Mouse (Mus musculus) Patski (cell line): ENCODE data around the gene Rxra. TPM values are rescaled to one million over a fixed set of nuclear protein-coding genes. Genes with fewer than 3 reads are reported as not detected.

Source experiments
- ATAC-seq: fragments of 100-300 bp; one replicate; pipeline ENCODE4 v1.8.0; 2021
- CTCF ChIA-PET: fragments of 350-600 bp; sonication (Branson Sonifier 250); formaldehyde crosslinking; loops from one replicate; lab custom pipeline; 2022; ENCODE audit warnings: inconsistent platforms; lab: Charles Lee
- POLR2A ChIA-PET: fragments of 350-600 bp; sonication (Branson Sonifier 250); formaldehyde crosslinking; loops from one replicate; lab custom pipeline; 2022; ENCODE audit warnings: antibody characterized with exemption, inconsistent platforms; lab: Charles Lee
- DNase-seq: peaks from one replicate; pipeline ENCODE4 v3.0.0-alpha.2; 2011; ENCODE audit warnings: low read depth, low spot score
- H3K27me3 ChIP-seq: fragments of 371-371 bp; one replicate; pipeline ENCODE4 v1.5.1; 2021
- CTCF ChIP-seq: fragments of 100-300 bp; IDR thresholded peaks from one replicate; pipeline ENCODE4 v1.5.1; 2021
- in situ Hi-C: fragments of 300-500 bp; cut with MboI; formaldehyde crosslinking; loops from 3 replicates; pipeline ENCODE4 v1.11.1; 2018; ENCODE audit warnings: low pct_unique_long_range_greater_than_20kb, mixed read lengths
- polyA plus RNA-seq: library from polyadenylated mRNA; unstranded; gene quantifications from one replicate; pipeline ENCODE4 v1.2.3, GENCODE M21; 2021

The Rxra gene
- polyA plus RNA-seq, 1 experiment from 2014 or later = 31.1 TPM

GRCm38 (mm10) chr2:27670746-27671145 is 5.5 kb upstream of the Rxra start:
- ChIA-PET POLR2A (no interaction called here), CTCF (no interaction called here)
- ATAC-seq = no peak
- in situ Hi-C loops = loop anchor here (10.0 kb wide), 1 partner anchor 116 kb away; no protein-coding TSS in a partner anchor
- DNase-seq = no peak
- no peaks in the 10 kb centered on the region for H3K27me3 ChIP-seq
- TF ChIP-seq CTCF = no peak

- in situ Hi-C loops = loop anchor here (10.0 kb wide), 1 partner anchor 117 kb away; no protein-coding TSS in a partner anchor
- ChIA-PET POLR2A (no interaction called here), CTCF (no interaction called here)
- peak; percentile 49 for ATAC-seq
- TF ChIP-seq CTCF = no peak
- DNase-seq = no peak
- no peaks in the 10 kb centered on the region for H3K27me3 ChIP-seq
Measured at GRCm38 (mm10) chr2:27671633-27672091, 4.6 kb upstream of the Rxra start.

- POLR2A ChIA-PET = no interaction called here
- H3K27me3 ChIP-seq = no peaks in the 10 kb centered on the region
- CTCF ChIA-PET = interaction anchor here (1.2 kb wide), 1 partner anchor 9 kb away, joined by 3 read pairs; no protein-coding TSS in a partner anchor
- ATAC-seq = peak; percentile 50
- DNase-seq = no peak
- TF ChIP-seq CTCF = no peak
- in situ Hi-C loops = loop anchor here (10.0 kb wide), 1 partner anchor 122 kb away; no protein-coding TSS in a partner anchor
Measured at GRCm38 (mm10) chr2:27676478-27677325, 462 bp downstream of the Rxra start.

DNA sequence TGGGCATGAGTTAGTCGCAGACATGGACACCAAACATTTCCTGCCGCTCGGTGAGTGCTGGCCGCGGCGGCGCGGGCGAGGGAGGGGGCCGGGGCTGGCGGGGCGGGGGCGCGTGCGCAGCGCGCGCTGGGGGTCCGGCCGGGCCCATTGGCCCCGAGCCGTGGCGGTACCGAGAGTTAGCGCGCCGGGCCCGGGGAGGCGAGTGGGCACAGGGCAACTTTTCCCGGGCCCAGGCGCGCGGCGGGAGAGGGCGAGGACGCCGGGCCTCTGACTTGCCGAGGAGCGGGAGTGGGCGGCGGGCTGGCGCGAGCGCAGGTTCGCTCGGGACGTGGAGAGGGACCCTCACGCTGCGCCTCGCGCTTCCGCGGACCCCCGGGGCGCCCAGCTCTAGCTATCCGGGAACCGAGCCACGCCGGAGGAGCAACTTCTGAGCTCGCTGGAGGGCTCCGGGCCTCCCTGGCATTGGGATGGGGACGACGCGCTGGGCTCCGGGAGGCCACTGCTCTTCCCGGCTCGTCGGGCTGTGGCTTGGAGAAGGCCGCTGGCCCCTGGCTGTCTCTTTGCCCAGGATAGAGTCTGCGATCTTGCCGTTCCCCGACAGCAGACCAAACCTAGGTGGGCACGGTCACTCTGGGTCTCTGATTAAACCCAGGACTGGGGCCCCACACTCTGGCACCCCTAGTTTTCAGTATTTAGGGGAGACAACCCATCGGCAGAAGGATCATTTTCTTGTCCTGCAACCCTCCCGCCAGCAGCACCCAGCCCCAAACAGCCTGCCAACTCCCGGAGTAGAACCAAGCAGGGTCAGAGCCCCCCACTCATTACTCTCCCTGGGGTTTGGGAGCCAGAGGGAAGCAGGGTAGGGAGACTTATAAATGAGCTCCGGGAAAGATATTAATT is 1.4 kb downstream of the Rxra start:
- CTCF ChIA-PET = interaction anchor here (1.1 to 1.4 kb wide), 3 partner anchors 14 to 85 kb away, joined by 3 to 4 read pairs (median 3); no protein-coding TSS in a partner anchor
- peak; percentile 10 for ATAC-seq
- no peaks in the 10 kb centered on the region for H3K27me3 ChIP-seq
- no peak for DNase-seq
- no peak for TF ChIP-seq CTCF
- POLR2A ChIA-PET = interaction anchor here (0.9 to 1.5 kb wide), 2 partner anchors 23 to 70 kb away, joined by 3 to 4 read pairs; no protein-coding TSS in a partner anchor
- in situ Hi-C loops = loop anchor here (10.0 kb wide), 1 partner anchor 123 kb away; no protein-coding TSS in a partner anchor

DNA sequence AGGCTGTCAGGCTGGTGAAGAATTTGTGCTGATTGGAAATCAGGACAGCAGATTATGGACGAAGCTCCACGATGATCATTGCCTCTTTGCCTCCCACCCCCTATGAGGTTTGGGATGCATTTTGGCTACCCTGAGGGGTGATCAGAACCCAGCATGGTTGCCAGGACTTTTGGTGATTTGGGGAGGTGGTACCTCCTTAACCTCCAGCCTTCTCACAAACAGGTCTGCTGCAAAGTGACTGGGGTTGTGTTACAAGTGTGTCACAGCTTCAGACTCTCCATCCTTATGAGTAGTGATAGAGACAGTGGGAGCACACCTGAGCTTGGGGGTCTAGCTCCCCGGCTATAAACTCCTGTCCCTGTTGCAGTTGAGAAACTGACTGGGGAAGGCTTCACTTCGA is 2.1 kb downstream of the Rxra start:
- no peak for TF ChIP-seq CTCF

GRCm38 (mm10) chr2:27678836-27679480 is 2.7 kb downstream of the Rxra start:
- CTCF ChIA-PET = interaction anchor here (0.8 to 1.4 kb wide), 4 partner anchors 16 to 84 kb away, joined by 3 to 4 read pairs (median 3); no protein-coding TSS in a partner anchor
- in situ Hi-C loops = loop anchor here (10.0 kb wide), 1 partner anchor 124 kb away; no protein-coding TSS in a partner anchor
- DNase-seq = no peak

More for the DNA sequence above, 2.1 kb downstream of the Rxra start:
- ChIA-PET CTCF (interaction anchor here (0.8 to 1.4 kb wide), 4 partner anchors 15 to 85 kb away, joined by 3 to 4 read pairs (median 3); no protein-coding TSS in a partner anchor), POLR2A (interaction anchor here (0.9 to 1.5 kb wide), 3 partner anchors 9 to 71 kb away, joined by 3 to 4 read pairs (median 3); no protein-coding TSS in a partner anchor)
- H3K27me3 ChIP-seq = no peaks in the 10 kb centered on the region
- no peak for ATAC-seq
- in situ Hi-C loops = loop anchor here (10.0 kb wide), 1 partner anchor 124 kb away; no protein-coding TSS in a partner anchor
- DNase-seq = no peak

GRCm38 (mm10) chr2:27679621-27680025 is 3.4 kb downstream of the Rxra start:
- DNase-seq = no peak
- ChIA-PET POLR2A (interaction anchor here (1.2 kb wide), 2 partner anchors 8 to 17 kb away, joined by 3 read pairs; no protein-coding TSS in a partner anchor), CTCF (interaction anchor here (1.3 kb wide), 1 partner anchor 79 kb away, joined by 3 read pairs; no protein-coding TSS in a partner anchor)
- TF ChIP-seq CTCF = no peak
- ATAC-seq = no peak
- no peaks in the 10 kb centered on the region for H3K27me3 ChIP-seq
- in situ Hi-C loops = loop anchor here (10.0 kb wide), 1 partner anchor 125 kb away; no protein-coding TSS in a partner anchor

More at GRCm38 (mm10) chr2:27678836-27679480, 2.7 kb downstream of the Rxra start:
- POLR2A ChIA-PET = interaction anchor here (1.2 to 1.5 kb wide), 3 partner anchors 8 to 22 kb away, joined by 3 to 4 read pairs (median 3); no protein-coding TSS in a partner anchor
- TF ChIP-seq CTCF = no peak
- no peak for ATAC-seq
- no peaks in the 10 kb centered on the region for H3K27me3 ChIP-seq

DNA sequence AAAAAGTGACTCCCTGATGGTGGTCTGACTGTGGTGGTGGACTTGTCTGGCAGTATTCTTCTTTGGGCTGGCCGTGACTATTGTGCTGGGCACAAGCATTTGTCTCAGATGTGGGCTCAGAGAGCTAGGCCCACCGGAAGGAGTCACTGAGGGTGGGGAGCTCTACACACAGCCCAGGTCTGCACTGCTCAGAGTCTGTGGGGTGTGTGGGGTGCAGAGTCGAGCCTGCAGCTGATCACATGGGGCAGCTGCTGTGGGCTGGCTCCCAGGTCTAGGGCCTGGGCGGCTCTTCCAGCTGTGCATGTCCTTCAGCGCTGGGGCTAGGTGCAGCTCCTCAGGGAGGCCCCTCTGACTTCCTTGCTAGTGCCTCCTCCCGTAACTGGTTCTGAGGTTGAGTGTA is 3.8 kb downstream of the Rxra start:
- in situ Hi-C loops = no loop called here
- ATAC-seq (no peak), DNase-seq (no peak)
- no peak for TF ChIP-seq CTCF
- ChIA-PET POLR2A (interaction anchor here (0.7 to 1.2 kb wide), 2 partner anchors 16 to 76 kb away, joined by 3 read pairs; no protein-coding TSS in a partner anchor), CTCF (interaction anchor here (1.3 kb wide), 1 partner anchor 79 kb away, joined by 3 read pairs; no protein-coding TSS in a partner anchor)
- no peaks in the 10 kb centered on the region for H3K27me3 ChIP-seq

- H3K27me3 ChIP-seq = no peaks in the 10 kb centered on the region
- CTCF ChIA-PET = interaction anchor here (1.3 kb wide), 1 partner anchor 78 kb away, joined by 3 read pairs; no protein-coding TSS in a partner anchor
- POLR2A ChIA-PET = interaction anchor here (0.7 to 1.1 kb wide), 2 partner anchors 19 to 76 kb away, joined by 3 read pairs; no protein-coding TSS in a partner anchor
- in situ Hi-C loops = no loop called here
- ATAC-seq (no peak), DNase-seq (no peak)
- TF ChIP-seq CTCF = no peak
Measured at GRCm38 (mm10) chr2:27680595-27680994, 4.4 kb downstream of the Rxra start.
